Mouse (Mus musculus): ENCODE results near the gene Cox4i2. TPM values are rescaled to one million over a fixed set of nuclear protein-coding genes. Genes with fewer than 3 reads are reported as not detected.

Gene Cox4i2
- total and polyA plus RNA-seq, 2 experiments from 2014 or later = 4.3 to 5.4 TPM

DNA sequence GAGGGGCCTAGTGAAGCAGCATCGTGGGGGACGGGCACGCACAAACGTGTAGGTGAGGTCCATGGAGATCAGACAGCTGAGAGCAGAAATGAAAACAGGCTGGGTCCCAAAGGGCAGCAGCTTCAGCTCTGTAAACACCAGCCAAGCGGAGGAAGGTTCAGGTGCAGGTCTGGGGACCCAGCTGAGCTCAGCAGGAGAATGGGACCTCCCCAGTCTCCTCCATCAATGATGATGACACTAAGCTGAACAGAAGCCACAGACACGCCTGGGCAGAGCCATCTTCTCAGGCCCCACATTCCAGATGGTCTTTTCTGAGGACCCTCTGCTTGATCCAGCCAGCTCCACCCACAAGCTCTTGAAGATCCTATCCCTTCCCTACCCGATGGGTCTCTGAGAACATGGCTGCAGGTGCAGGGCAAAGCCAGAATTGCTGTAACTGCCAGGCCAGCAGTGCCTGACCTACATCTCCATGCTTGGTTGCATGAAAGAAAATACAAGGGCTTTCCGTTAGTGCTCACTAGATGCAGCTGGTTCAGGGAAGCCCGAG lies 40.4 kb downstream of the Cox4i2 start:
- WGBS = 75% methylated on average over 9 of the region's 9 CpGs
- no peaks in the 10 kb centered on the region for H3K4me1 ChIP-seq (ENCODE audit: insufficient read depth)
- ATAC-seq (no peak), DNase-seq (no peak)
- no peak overlapping the region for H3K9ac ChIP-seq
- H3K9me3 ChIP-seq (ENCODE audit: low read length) = no peaks in the 10 kb centered on the region
- no peak overlapping the region for H3K4me2 ChIP-seq (ENCODE audit: low read depth)
- no peaks in the 10 kb centered on the region for H3K36me3 ChIP-seq (ENCODE audit: insufficient read depth)
- no peak for TF ChIP-seq CTCF (IDR thresholded peaks at IDR 0.05; ENCODE audit: low read depth)
- no peaks in the 10 kb centered on the region for H3K27me3 ChIP-seq (ENCODE audit: insufficient read depth, low read length)
- no peak overlapping the region for H3K27ac ChIP-seq (ENCODE audit: low read depth, low read length)
- no peak overlapping the region for H3K4me3 ChIP-seq (ENCODE audit: low read depth, low read length)

DNA sequence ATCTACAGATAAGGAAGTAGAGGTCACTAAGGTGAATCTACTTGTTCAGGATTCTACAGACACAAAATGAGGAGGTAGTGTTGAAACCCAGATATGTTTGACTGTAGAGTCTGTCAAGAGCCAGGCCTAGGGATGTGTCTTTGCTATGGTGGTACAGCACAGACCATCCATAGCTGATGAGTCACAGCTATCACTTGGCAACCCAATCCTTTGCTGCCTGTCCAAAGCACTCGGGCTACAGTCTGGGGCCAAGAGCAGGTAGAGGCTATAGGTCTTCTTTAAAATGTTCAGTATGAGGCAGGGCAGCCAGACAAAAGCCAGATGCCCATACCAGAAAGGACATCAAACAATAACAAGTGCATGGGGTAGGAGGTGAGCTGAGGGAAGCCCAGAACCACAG lies 43.6 kb downstream of the Cox4i2 start:
- Histone ChIP-seq H3K4me1 (ENCODE audit: insufficient read depth) (no peaks in the 10 kb centered on the region), H3K36me3 (ENCODE audit: insufficient read depth) (no peaks in the 10 kb centered on the region), H3K27ac (ENCODE audit: low read depth, low read length) (no peak overlapping the region), H3K4me2 (ENCODE audit: low read depth) (no peak overlapping the region), H3K9me3 (ENCODE audit: low read length) (no peaks in the 10 kb centered on the region), H3K4me3 (ENCODE audit: low read depth, low read length) (no peak overlapping the region), H3K27me3 (ENCODE audit: insufficient read depth, low read length) (no peaks in the 10 kb centered on the region), H3K9ac (no peak overlapping the region)
- WGBS = 93% methylated on average over 1 of the region's 1 CpGs
- TF ChIP-seq CTCF (IDR thresholded peaks at IDR 0.05; ENCODE audit: low read depth) = no peak
- DNase-seq (no peak), ATAC-seq (no peak)

DNA sequence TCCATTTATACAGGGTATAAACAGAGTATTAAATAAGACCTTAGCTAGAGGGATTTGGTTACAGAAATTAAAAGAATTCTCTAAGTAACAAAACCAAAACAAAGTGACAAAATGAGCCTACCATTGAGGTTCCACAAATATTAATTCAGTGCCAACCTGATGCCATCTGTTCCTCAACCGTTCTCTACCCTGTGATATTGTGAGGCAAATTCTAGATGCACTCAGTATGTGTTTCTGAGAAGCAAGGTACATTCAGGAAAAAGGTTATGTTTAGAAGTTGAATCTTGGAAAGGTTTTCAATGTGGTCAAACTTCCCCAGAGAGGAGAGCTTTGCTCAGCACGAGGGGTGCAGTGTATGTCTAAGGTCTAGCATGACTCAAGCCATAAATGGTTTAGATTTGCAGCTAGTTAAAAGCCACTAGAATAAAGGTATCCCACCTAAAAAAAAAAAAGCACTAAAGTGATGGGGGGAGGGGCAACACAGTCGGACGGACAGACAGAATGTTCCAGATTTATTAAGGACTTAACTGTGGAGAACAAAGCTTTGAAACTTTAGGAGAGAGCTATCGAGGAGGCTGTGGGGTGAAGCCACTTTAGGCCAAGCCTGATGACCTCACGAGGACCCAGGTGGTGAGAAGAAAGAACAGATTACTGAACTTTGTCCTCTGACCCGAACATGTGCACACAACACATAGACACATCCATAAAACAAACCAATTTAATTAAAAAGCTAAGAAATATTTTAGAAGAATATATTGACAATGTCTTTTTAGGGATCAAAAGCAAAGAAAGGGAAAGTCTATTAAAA lies 46.2 kb downstream of the Cox4i2 start:
- no peaks in the 10 kb centered on the region for H3K9me3 ChIP-seq (ENCODE audit: low read length)
- H3K9ac ChIP-seq = no peak overlapping the region
- no peak for ATAC-seq
- H3K4me1 ChIP-seq (ENCODE audit: insufficient read depth) = peaks cover 6% of the 10 kb centered on the region; the same call in 1 of the 2 replicates
- no peaks in the 10 kb centered on the region for H3K36me3 ChIP-seq (ENCODE audit: insufficient read depth)
- H3K27me3 ChIP-seq (ENCODE audit: insufficient read depth, low read length) = no peaks in the 10 kb centered on the region
- no peak overlapping the region for H3K27ac ChIP-seq (ENCODE audit: low read depth, low read length)
- DNase-seq = no peak
- no peak overlapping the region for H3K4me2 ChIP-seq (ENCODE audit: low read depth)
- 74% methylated on average over 7 of the region's 7 CpGs for WGBS
- TF ChIP-seq CTCF (IDR thresholded peaks at IDR 0.05; ENCODE audit: low read depth) = no peak
- no peak overlapping the region for H3K4me3 ChIP-seq (ENCODE audit: low read depth, low read length)

GRCm38 (mm10) chr2:152800762-152801113 lies 46.8 kb downstream of the Cox4i2 start:
- Histone ChIP-seq H3K9me3 (ENCODE audit: low read length) (no peaks in the 10 kb centered on the region), H3K4me1 (ENCODE audit: insufficient read depth) (peaks cover 6% of the 10 kb centered on the region; the same call in 1 of the 2 replicates), H3K9ac (no peak overlapping the region), H3K4me2 (ENCODE audit: low read depth) (no peak overlapping the region), H3K36me3 (ENCODE audit: insufficient read depth) (no peaks in the 10 kb centered on the region), H3K27me3 (ENCODE audit: insufficient read depth, low read length) (no peaks in the 10 kb centered on the region), H3K4me3 (ENCODE audit: low read depth, low read length) (no peak overlapping the region), H3K27ac (ENCODE audit: low read depth, low read length) (no peak overlapping the region)
- ATAC-seq = no peak
- no peak for TF ChIP-seq CTCF (IDR thresholded peaks at IDR 0.05; ENCODE audit: low read depth)
- DNase-seq = no peak

GRCm38 (mm10) chr2:152802303-152802702 lies 48.3 kb downstream of the Cox4i2 start:
- Histone ChIP-seq H3K9ac (no peak overlapping the region), H3K36me3 (ENCODE audit: insufficient read depth) (no peaks in the 10 kb centered on the region), H3K4me3 (ENCODE audit: low read depth, low read length) (no peak overlapping the region), H3K4me1 (ENCODE audit: insufficient read depth) (peaks cover 6% of the 10 kb centered on the region; the same call in 1 of the 2 replicates), H3K9me3 (ENCODE audit: low read length) (no peaks in the 10 kb centered on the region), H3K27ac (ENCODE audit: low read depth, low read length) (no peak overlapping the region), H3K4me2 (ENCODE audit: low read depth) (no peak overlapping the region), H3K27me3 (ENCODE audit: insufficient read depth, low read length) (no peaks in the 10 kb centered on the region)
- ATAC-seq (no peak), DNase-seq (no peak)
- no peak for TF ChIP-seq CTCF (IDR thresholded peaks at IDR 0.05; ENCODE audit: low read depth)
- WGBS = 72% methylated on average over 10 of the region's 10 CpGs

DNA sequence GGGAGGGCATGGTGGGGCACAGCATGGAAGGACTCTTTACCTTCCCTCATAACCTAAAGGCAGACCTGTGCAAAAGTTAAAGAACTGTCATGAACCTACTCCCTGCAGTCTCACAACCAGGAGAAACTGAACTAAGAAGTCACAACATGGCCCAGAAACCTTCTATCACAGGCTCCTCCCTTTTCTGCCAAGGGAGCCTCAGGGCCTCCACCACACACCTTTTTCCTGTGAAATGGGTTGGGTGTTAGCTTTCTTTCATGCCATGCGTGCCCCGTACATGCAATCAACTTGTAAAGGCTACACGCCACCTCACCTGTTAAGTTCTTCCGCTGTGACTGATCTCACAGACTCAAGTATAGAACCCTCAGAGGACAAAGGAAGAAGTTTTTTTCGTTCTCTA lies 49.1 kb downstream of the Cox4i2 start:
- ATAC-seq (no peak), DNase-seq (no peak)
- TF ChIP-seq CTCF (IDR thresholded peaks at IDR 0.05; ENCODE audit: low read depth) = no peak
- H3K36me3 ChIP-seq (ENCODE audit: insufficient read depth) = no peaks in the 10 kb centered on the region
- no peak overlapping the region for H3K4me3 ChIP-seq (ENCODE audit: low read depth, low read length)
- H3K27ac ChIP-seq (ENCODE audit: low read depth, low read length) = no peak overlapping the region
- no peak overlapping the region for H3K4me2 ChIP-seq (ENCODE audit: low read depth)
- peaks cover 6% of the 10 kb centered on the region; the same call in 1 of the 2 replicates for H3K4me1 ChIP-seq (ENCODE audit: insufficient read depth)
- no peak overlapping the region for H3K9ac ChIP-seq
- no peaks in the 10 kb centered on the region for H3K27me3 ChIP-seq (ENCODE audit: insufficient read depth, low read length)
- H3K9me3 ChIP-seq (ENCODE audit: low read length) = no peaks in the 10 kb centered on the region
- 85% methylated on average over 5 of the region's 5 CpGs for WGBS

- Histone ChIP-seq H3K27me3 (ENCODE audit: insufficient read depth, low read length) (no peaks in the 10 kb centered on the region), H3K4me3 (ENCODE audit: low read depth, low read length) (no peak overlapping the region), H3K9ac (no peak overlapping the region), H3K9me3 (ENCODE audit: low read length) (no peaks in the 10 kb centered on the region), H3K4me2 (ENCODE audit: low read depth) (no peak overlapping the region), H3K27ac (ENCODE audit: low read depth, low read length) (no peak overlapping the region), H3K36me3 (ENCODE audit: insufficient read depth) (no peaks in the 10 kb centered on the region), H3K4me1 (ENCODE audit: insufficient read depth) (peaks cover 6% of the 10 kb centered on the region; the same call in 1 of the 2 replicates)
- no peak for ATAC-seq
- WGBS = 12% methylated on average over 6 of the region's 6 CpGs
- TF ChIP-seq CTCF (IDR thresholded peaks at IDR 0.05; ENCODE audit: low read depth) = no peak
- DNase-seq = no peak
Observed at GRCm38 (mm10) chr2:152804408-152805110, 50.6 kb downstream of the Cox4i2 start.
